Mouse (Mus musculus) megakaryocyte, embryonic 14.5 days (primary cell): Measurements from ENCODE around the gene Acsm5. TPM values are rescaled to one million over a fixed set of nuclear protein-coding genes. Genes with fewer than 3 reads are reported as not detected.
A peak's percentile ranks its signal among the peaks of the same experiment; 100 is the strongest.

ENCODE experiments used
- H3K27me3 ChIP-seq: replicated peaks from 2 replicates; pipeline ENCODE3; 2012; ENCODE audit warnings: inconsistent platforms
- H3K36me3 ChIP-seq: replicated peaks from 2 replicates; pipeline ENCODE3; 2012; ENCODE audit warnings: low read length, inconsistent platforms, mixed read lengths
- H3K4me1 ChIP-seq: 2 replicates; pipeline ENCODE4 v1.6.1; 2012; ENCODE audit warnings: inconsistent platforms
- H3K4me3 ChIP-seq: replicated peaks from 2 replicates; pipeline ENCODE3; 2012; ENCODE audit warnings: moderate library complexity, mild to moderate bottlenecking, inconsistent platforms
- H3K9me3 ChIP-seq: 2 replicates; pipeline ENCODE4 v1.6.1; 2012; ENCODE audit warnings: inconsistent platforms
- FLI1 ChIP-seq: IDR thresholded peaks from 2 replicates; pipeline ENCODE4 v1.6.1; 2012; ENCODE audit warnings: low read length, inconsistent platforms, mixed read lengths
- GATA1 ChIP-seq: IDR thresholded peaks from 3 replicates; pipeline ENCODE4 v1.6.1; 2012; ENCODE audit warnings: mixed read lengths, low read length, inconsistent platforms, borderline replicate concordance
- polyA plus RNA-seq: library from polyadenylated mRNA; stranded (reverse); fragments of >175 nt; gene quantifications from 2 replicates; pipeline ENCODE4 v1.2.3, GENCODE M21; 2012; ENCODE audit warnings: low replicate concordance; ENCODE audit not compliant: insufficient read depth

Gene Acsm5
- polyA plus RNA-seq = not detected in 2 replicates

DNA sequence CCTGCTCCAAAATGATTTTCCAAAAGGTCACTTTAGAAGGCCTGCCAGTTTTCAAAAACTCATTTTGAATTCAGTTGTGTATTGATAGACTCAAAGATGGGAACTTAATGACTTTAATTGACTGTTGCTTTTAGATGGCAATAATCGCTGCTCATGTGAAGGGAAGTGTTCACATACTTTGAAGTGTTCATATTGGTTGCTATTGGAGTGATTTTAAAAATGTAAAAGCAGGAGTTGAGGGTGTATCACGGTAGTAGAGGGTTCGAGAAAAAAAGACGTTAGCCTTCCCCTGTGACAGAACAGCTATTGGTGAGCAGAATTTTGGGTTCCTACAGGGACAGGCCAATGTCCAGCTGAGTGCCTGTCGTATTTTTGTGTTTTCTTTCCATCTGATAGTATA lies at the start of gene Acsm5:
TSS of gene Acsm5 (plus strand) at position 301 of the 400 bp plus-strand sequence.
- H3K27me3 ChIP-seq = peaks cover 1% of the 10 kb centered on the region
- H3K4me1 ChIP-seq = no peaks in the 10 kb centered on the region
- H3K4me3 ChIP-seq = no peak within 1 kb of the TSS
- TF ChIP-seq FLI1 (no peak), GATA1 (no peak)
- H3K9me3 ChIP-seq = no peaks in the 10 kb centered on the region
- H3K36me3 ChIP-seq = no peaks in the 10 kb centered on the region

DNA sequence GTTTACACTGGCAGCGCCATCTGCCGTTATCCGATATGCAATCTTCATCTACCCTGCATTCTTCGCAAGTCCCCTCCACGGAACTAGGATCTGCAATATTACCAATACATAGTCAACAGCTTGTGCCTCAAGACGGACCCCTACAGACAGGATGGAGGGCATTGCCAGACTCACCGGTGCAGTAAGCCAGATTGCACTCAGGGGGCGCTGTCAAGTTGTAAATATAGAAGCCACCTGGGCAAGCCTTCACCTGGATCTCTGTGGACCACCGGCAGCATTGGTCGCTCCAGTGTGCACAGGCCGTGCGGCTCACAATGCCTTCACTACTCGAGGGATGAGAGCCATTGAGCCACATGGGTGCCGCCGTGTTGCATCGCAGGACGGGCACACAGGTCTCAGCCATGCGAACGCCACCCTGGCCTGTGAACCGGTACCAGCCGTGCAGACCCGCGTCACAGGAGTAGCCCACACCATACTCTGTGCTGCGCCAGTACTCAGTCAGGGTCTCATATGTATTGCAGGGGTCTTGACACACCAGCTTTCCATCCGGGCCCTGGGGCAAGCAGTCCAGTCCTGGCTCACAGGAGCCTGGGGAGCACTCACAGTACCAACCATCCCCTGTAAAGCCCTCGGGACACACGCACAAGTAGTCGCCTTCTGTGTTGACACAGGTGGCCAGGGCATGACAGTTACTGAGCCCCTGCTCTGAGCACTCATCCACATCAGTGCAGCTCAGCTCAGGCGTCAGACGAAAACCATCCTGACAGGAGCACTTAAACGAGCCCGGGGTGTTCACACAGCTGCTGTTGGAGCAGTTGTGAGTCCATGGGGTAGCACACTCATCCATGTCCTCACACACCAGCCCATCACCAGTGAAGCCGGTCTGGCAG lies 42.5 kb upstream of the Acsm5 start:
- TF ChIP-seq FLI1 (no peak), GATA1 (no peak)
- peak overlapping the region; percentile 57 for H3K4me3 ChIP-seq
- no peaks in the 10 kb centered on the region for H3K4me1 ChIP-seq
- no peaks in the 10 kb centered on the region for H3K36me3 ChIP-seq
- peaks cover 13% of the 10 kb centered on the region for H3K9me3 ChIP-seq
- H3K27me3 ChIP-seq = no peaks in the 10 kb centered on the region

DNA sequence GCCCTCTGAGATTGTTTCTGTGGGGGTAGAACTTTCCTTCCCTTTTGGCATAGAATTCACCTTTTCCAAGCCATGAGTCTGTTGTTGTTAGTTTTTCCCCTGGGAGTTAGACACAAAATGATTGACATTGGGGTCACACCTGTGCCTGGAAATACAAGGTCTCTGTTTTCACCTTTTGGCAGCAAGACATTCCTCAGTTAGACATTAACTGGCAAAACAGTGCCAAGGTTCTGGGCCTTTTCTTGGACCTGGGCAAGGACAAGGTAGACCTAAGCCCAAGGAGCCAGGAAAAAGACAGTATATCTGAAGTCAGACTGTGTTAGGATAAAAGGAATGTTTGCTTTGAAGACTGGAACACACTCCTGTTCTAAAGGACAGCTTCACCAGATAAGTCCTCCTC lies 40.0 kb upstream of the Acsm5 start, which contains the start of gene Umod:
TSS of gene Umod (minus strand) at position 27 of the 400 bp plus-strand sequence.
- Histone ChIP-seq H3K9me3 (peaks cover 11% of the 10 kb centered on the region), H3K4me3 (no peak within 1 kb of the TSS), H3K27me3 (no peaks in the 10 kb centered on the region), H3K36me3 (no peaks in the 10 kb centered on the region), H3K4me1 (no peaks in the 10 kb centered on the region)
- TF ChIP-seq GATA1 (no peak), FLI1 (no peak)

DNA sequence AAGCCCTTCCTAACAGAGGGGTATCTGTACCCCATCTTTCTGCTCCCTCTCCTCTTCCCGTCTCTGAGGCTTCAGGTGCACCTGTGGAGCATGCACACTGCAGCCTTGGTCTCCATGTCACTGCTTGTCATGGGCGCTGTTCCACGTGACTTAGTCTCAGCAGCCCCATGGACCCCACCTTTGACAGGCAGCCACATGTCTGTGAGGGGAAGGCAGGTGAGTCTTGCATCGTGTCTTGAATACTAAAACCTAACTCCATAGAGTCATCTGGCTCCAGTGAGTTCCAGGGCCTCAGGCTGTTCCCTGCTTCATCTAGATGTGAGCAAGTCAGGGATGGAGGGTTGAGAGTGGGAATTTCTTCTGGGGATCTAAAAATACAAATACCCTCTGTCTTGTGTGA lies 35.1 kb upstream of the Acsm5 start:
- H3K4me3 ChIP-seq = no peak overlapping the region
- H3K27me3 ChIP-seq = no peaks in the 10 kb centered on the region
- no peaks in the 10 kb centered on the region for H3K4me1 ChIP-seq
- no peaks in the 10 kb centered on the region for H3K9me3 ChIP-seq
- TF ChIP-seq GATA1 (no peak), FLI1 (no peak)
- no peaks in the 10 kb centered on the region for H3K36me3 ChIP-seq

DNA sequence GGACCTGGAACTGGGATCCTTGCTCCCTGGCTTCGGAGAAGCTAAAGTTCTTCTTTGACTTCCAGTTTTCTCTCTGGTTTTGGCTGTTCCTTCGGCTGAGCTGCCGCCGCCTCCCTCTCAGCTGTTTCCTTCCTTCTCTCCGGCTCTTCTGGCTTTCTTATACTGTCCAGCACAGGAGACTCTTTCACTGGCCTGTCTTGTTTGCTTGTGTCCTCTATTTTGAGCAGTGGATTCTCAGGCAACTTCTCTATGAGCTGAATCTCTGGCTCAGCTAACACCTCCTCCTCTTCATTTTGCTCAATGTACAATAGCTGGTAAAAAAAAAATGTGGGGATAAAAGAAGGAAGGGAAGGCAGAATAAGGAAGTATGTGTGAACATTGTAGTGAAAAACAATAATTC lies 32.6 kb upstream of the Acsm5 start:
- H3K36me3 ChIP-seq = no peaks in the 10 kb centered on the region
- H3K9me3 ChIP-seq = no peaks in the 10 kb centered on the region
- no peaks in the 10 kb centered on the region for H3K4me1 ChIP-seq
- H3K4me3 ChIP-seq = no peak overlapping the region
- H3K27me3 ChIP-seq = no peaks in the 10 kb centered on the region
- TF ChIP-seq GATA1 (no peak), FLI1 (no peak)

DNA sequence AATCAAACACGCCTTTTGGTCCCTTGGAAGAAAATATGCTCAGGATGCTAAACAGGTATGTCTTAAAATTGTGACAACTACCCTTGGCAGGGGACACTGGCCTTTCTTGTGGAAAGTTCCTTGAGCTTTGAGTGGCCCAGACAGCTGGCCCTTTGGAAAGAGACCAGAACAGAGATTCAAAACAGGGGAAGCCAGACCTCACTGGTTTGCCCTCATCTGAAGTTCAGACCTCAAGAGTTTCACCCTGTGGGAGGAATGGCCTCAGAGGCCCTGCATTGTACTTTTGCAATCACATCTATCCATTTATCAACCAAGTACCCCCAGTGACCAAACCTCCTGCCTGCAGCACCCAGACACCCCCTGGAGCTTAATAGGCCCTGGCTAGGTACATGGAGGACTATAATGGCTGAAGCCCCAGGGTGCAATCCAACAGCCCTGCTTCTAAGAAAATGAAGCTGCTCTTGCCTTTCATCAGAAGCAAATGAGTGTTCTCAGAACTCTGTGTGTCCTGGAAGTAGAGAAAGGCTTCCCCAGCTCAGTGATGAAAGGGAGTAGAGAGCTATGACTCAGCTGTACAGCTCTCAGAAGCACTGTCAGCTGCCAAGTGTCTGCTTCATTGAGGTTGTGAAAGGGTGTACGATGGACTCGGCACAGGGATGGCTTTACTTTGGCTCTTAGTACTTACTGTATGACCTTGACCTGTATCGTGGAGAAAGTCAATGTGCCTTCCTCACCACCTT lies 29.1 kb upstream of the Acsm5 start:
- H3K27me3 ChIP-seq = no peaks in the 10 kb centered on the region
- H3K36me3 ChIP-seq = no peaks in the 10 kb centered on the region
- H3K9me3 ChIP-seq = 0 out of 2 replicates have a peak, but pooled peaks cover 8% of the 10 kb centered on the region
- TF ChIP-seq GATA1 = no peak
- TF ChIP-seq FLI1 = no peak
- H3K4me3 ChIP-seq = no peak overlapping the region
- no peaks in the 10 kb centered on the region for H3K4me1 ChIP-seq

DNA sequence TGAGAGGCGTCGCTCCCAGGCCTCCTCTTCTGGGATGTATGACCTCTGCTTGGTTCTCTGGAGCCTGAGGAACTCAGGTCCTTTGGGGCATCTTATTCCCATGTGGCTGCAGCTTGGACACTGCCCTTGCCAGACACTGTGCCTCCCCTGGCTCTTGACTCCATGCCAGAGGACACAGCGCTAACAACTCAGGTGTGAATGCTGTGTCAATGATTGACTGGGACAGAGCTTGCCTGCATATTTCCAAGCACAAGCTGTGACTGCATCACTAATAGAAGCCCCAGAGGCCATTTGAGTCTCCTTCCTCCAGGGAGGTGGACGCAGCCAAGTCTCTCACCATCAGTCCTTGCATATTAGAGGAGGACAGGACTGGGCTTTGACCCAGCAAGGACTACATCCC lies 8.1 kb upstream of the Acsm5 start:
- TF ChIP-seq FLI1 (no peak), GATA1 (no peak)
- H3K27me3 ChIP-seq = no peaks in the 10 kb centered on the region
- no peaks in the 10 kb centered on the region for H3K36me3 ChIP-seq
- no peaks in the 10 kb centered on the region for H3K9me3 ChIP-seq
- H3K4me1 ChIP-seq = no peaks in the 10 kb centered on the region
- no peak overlapping the region for H3K4me3 ChIP-seq

DNA sequence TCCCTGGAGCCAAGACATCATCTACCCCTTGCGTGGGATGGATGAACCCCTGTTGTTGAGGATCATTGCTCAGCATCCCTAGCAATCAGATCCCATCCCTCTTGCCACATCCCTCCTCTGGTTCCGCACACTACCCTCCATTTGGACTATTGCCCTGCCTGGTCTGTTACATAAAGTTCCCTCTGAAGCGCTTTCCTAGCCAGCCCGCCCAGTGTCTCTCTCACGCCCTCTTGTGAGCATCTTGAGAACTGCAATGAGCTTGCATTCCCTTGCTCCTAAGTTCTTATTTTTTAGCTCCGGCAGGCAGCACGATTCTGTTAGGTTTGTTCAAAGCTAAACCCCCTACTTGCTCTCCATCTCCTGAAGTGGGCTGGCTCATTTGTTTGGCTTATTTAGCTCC lies 6.2 kb upstream of the Acsm5 start:
- Histone ChIP-seq H3K4me1 (no peaks in the 10 kb centered on the region), H3K27me3 (no peaks in the 10 kb centered on the region), H3K36me3 (no peaks in the 10 kb centered on the region), H3K9me3 (no peaks in the 10 kb centered on the region), H3K4me3 (peak overlapping the region; percentile 12)
- no peak for TF ChIP-seq GATA1
- no peak for TF ChIP-seq FLI1

DNA sequence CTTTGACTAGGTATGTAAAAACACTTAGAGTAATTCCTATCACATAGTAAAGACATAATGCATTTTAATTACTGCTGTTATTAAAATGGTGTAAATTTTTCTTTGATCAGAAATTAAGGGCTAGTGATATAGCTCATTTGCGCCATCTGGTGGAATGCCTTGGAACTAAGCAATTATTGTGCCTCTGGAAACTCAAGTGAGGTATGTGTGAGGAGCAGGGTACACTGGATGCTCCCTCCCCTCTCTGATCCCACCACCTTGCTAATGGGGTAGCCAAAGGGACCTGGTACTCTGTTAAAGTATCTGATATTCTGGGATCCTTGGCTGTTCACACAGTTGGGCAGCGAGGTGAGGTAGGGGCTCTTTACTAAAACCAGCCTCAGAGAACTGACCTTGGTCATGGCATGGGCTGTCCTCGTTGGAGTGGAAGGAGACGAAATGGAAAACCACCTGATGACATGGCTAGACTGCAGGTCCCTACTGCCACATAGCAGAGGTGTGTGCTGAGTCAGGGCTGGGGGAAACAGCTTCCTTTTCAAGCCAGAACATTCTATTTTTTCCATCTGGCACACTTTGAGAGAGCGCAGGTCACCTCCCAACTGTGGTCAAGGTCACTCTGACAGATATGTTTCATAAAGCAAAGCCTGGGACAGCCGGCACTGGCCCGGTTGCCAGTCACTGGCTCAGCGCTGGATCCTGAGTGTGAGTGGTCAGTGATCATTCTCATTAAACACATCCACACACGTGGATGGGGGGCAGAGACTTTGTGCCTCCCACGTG lies 3.6 kb upstream of the Acsm5 start:
- no peaks in the 10 kb centered on the region for H3K27me3 ChIP-seq
- TF ChIP-seq FLI1 = no peak
- TF ChIP-seq GATA1 = no peak

DNA sequence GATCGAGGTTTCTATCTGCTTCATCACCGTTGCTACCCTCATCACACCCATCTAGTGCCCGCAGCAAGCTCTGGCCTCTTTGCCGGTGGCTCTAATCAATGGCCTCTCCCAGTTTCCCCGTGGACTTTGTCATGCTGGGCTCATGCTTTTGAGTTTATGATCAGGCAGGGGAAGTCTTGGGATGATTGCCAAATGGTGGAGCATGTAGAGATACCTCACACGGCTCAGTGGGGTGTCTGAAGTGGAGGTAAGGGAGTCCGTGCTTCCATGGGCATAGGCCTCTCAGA lies 3.0 kb upstream of the Acsm5 start:
- TF ChIP-seq GATA1 = no peak
- TF ChIP-seq FLI1 = no peak
- Histone ChIP-seq H3K27me3 (no peaks in the 10 kb centered on the region), H3K9me3 (no peaks in the 10 kb centered on the region), H3K36me3 (no peaks in the 10 kb centered on the region), H3K4me3 (no peak overlapping the region), H3K4me1 (no peaks in the 10 kb centered on the region)

More for the DNA sequence above, 3.6 kb upstream of the Acsm5 start:
- H3K9me3 ChIP-seq = no peaks in the 10 kb centered on the region
- H3K4me3 ChIP-seq = no peak overlapping the region
- no peaks in the 10 kb centered on the region for H3K4me1 ChIP-seq
- H3K36me3 ChIP-seq = no peaks in the 10 kb centered on the region
